Mouse (Mus musculus) bone marrow, adult 2 months (tissue): ENCODE results near the gene Plk1.

Source experiments
- CTCF ChIP-seq: fragments of 200-500 bp; IDR thresholded peaks from 2 replicates; pipeline ENCODE4 v1.5.1; 2011; ENCODE audit warnings: low read length, control low read depth; ENCODE audit not compliant: control insufficient read depth, insufficient read depth
- POLR2A ChIP-seq: fragments of 200-500 bp; IDR thresholded peaks from 2 replicates; pipeline ENCODE4 v1.6.1; 2011; ENCODE audit warnings: low read depth, mild to moderate bottlenecking, control low read depth, low read length, borderline replicate concordance; ENCODE audit not compliant: control insufficient read depth

- no peak for TF ChIP-seq CTCF
- no peak for TF ChIP-seq POLR2A
Measured at GRCm38 (mm10) chr7:122206121-122206520, 46.9 kb downstream of the Plk1 start.
